Mouse (Mus musculus): ENCODE results near the gene Zbtb37. TPM values are rescaled to one million over a fixed set of nuclear protein-coding genes. Genes with fewer than 3 reads are reported as not detected.
"Not testable (repeated sequence)": the region's sequence is repeated elsewhere in the genome, so short reads cannot be mapped to it uniquely, and the experiment has no call there.

The Zbtb37 gene
- polyA plus RNA-seq, 1 experiment from 2014 or later = 7.8 TPM

DNA sequence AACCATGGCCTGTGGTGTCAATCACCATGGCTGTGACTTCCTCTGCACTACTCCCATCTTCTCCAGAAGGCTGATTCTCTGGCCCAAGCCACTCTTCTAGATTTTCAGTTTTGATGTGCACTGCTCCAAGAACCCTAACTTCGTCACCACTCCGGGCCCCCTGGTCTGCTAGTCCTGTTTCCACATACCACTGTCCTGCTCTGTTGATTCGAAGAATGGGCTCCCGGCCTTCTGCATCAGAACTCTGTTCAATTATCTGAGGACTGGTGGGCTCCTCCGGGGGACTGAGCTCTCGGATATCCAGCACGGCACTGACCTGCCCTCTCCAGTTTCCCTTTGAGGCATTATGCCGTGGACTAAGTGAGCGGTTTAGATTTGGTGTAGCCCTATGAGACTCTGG lies 2.8 kb downstream of the Zbtb37 start:
- Histone ChIP-seq H3K4me3 (no peak overlapping the region), H3K4me1 (replicated peaks) (peaks cover 6% of the 10 kb centered on the region), H3K27ac (ENCODE audit: poor library complexity, severe bottlenecking) (no peak overlapping the region), H3K9me3 (replicated peaks) (no peaks in the 10 kb centered on the region), H3K36me3 (peaks cover 48% of the 10 kb centered on the region), H3K27me3 (replicated peaks) (no peaks in the 10 kb centered on the region), H3K4me2 (no peak overlapping the region), H3K9ac (no peak overlapping the region)
- 91% methylated on average over 9 of the region's 9 CpGs for WGBS
- no peak for ATAC-seq (ENCODE audit: insufficient number of reproducible peaks, low FRiP score)

DNA sequence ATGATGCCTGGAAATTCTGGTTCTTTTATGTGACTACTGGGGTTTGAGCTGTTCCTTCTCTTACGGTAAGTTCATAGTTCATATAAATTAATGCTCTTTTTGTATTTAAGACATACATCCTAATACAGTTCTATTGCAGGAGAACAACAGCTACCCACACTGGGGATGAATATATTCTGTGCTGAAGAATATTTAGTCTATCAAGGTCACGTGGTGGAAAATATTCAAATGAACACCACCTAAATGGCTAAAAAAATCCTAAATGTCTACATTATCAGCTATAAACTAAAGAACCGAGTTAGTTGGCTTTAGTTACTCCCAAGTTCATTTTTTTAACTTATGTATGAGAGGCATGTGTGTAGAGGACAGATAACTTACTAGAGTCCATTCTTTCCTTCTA lies 4.6 kb downstream of the Zbtb37 start:
- Histone ChIP-seq H3K9me3 (replicated peaks) (no peaks in the 10 kb centered on the region), H3K4me1 (replicated peaks) (peaks cover 6% of the 10 kb centered on the region), H3K27ac (ENCODE audit: poor library complexity, severe bottlenecking) (no peak overlapping the region), H3K36me3 (peaks cover 43% of the 10 kb centered on the region), H3K9ac (no peak overlapping the region), H3K4me3 (no peak overlapping the region), H3K27me3 (replicated peaks) (no peaks in the 10 kb centered on the region), H3K4me2 (no peak overlapping the region)
- WGBS = 88% methylated on average over 3 of the region's 3 CpGs
- ATAC-seq (ENCODE audit: insufficient number of reproducible peaks, low FRiP score) = no peak

DNA sequence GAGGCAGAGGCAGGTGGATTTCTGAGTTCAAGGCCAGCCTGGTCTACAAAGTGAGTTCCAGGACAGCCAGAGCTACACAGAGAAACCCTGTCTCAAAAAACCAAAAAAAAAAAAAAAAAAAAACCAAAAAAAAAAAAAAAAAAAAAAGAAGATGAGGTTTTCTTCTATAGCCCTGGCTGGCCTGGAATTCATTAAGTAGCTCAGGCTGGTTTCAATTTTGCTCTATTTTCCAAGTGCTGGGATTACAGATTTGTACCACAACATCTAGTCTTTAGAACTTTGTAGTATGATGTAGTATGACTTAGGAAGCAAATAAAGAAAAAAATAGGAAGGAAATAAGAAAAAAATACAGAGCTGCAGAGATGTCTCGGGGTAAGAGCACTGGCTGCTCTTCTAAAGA lies 6.2 kb downstream of the Zbtb37 start:
- ATAC-seq (ENCODE audit: insufficient number of reproducible peaks, low FRiP score); H3K27ac ChIP-seq (ENCODE audit: poor library complexity, severe bottlenecking); H3K9ac ChIP-seq; H3K27me3 ChIP-seq (replicated peaks); H3K4me1 ChIP-seq (replicated peaks); H3K9me3 ChIP-seq (replicated peaks); H3K4me2 ChIP-seq; H3K4me3 ChIP-seq: not testable (repeated sequence)
- WGBS = 86% methylated on average over 1 of the region's 1 CpGs
- H3K36me3 ChIP-seq = peaks cover 43% of the 10 kb centered on the region

DNA sequence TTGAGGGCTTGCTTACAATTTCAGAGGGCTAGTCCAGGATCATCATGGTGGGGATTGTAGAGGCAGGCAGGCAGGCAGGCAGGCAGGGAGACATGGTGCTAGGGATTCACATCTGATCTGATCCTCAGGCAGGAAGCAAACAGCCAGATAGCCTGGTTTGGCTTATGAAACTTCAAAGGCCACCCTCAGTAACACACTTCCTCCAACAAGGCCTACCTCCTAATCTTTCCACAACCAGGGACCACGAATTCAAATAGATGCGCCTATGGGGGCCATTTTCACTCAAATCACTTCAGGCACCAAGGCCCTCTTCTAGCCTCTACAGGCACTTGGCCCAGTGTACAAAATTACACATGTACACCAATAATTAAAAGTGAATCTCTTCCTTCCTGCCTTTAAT lies 7.5 kb downstream of the Zbtb37 start:
- 0 out of 2 replicates have a peak, but pooled peaks cover 2% of the 10 kb centered on the region for H3K4me1 ChIP-seq (replicated peaks)
- H3K27me3 ChIP-seq (replicated peaks) = no peaks in the 10 kb centered on the region
- no peak overlapping the region for H3K4me3 ChIP-seq
- WGBS = 66% methylated on average over 2 of the region's 2 CpGs
- H3K27ac ChIP-seq (ENCODE audit: poor library complexity, severe bottlenecking) = no peak overlapping the region
- H3K4me2 ChIP-seq = no peak overlapping the region
- H3K36me3 ChIP-seq = peaks cover 39% of the 10 kb centered on the region
- no peak overlapping the region for H3K9ac ChIP-seq
- ATAC-seq (ENCODE audit: insufficient number of reproducible peaks, low FRiP score) = no peak
- H3K9me3 ChIP-seq (replicated peaks) = no peaks in the 10 kb centered on the region

DNA sequence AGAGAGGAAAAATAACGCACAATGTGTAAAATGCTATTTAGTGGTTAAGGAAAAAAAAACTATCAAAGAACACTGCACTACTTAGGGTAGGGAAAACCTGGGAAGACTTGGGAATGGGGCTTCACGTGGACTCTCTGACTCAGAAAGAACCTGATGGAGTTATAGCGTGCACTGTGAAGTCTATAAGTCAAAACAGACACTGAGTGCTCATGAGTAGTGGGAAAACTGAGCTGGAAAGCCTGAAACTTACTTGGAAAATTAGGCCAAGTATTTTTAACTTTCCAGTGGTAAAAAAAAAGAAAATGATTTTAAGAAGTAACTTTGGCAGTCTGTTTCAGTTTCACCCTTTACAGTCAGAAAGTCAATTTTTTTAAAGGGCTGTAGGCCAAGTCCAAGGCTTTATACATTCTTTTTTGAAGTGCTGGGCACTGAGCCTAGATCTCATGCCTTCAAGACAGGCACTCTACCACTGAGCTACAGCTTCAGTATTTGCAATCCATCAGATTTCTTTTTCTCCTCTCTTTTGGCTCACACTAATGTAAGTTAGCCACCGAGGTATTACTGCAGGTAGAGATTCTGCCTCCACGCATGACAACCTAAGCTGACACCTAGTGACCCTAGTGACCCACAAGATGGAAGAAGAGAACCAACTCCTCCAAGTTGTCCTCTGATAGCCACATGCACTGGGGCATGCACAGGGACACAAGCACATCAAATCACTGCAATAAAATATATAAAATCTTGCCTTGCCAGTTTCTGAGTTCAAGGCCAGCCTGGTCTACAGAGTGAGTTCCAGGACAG lies 9.0 kb downstream of the Zbtb37 start:
- H3K4me2 ChIP-seq = no peak overlapping the region
- H3K9me3 ChIP-seq (replicated peaks) = no peaks in the 10 kb centered on the region
- H3K4me3 ChIP-seq = no peak overlapping the region
- H3K4me1 ChIP-seq (replicated peaks) = 0 out of 2 replicates have a peak, but pooled peaks cover 2% of the 10 kb centered on the region
- no peaks in the 10 kb centered on the region for H3K27me3 ChIP-seq (replicated peaks)
- whole genome bisulfite sequencing = 83% methylated on average over 5 of the region's 5 CpGs
- peaks cover 26% of the 10 kb centered on the region for H3K36me3 ChIP-seq
- ATAC-seq (ENCODE audit: insufficient number of reproducible peaks, low FRiP score) = no peak
- H3K27ac ChIP-seq (ENCODE audit: poor library complexity, severe bottlenecking) = no peak overlapping the region
- H3K9ac ChIP-seq = no peak overlapping the region

DNA sequence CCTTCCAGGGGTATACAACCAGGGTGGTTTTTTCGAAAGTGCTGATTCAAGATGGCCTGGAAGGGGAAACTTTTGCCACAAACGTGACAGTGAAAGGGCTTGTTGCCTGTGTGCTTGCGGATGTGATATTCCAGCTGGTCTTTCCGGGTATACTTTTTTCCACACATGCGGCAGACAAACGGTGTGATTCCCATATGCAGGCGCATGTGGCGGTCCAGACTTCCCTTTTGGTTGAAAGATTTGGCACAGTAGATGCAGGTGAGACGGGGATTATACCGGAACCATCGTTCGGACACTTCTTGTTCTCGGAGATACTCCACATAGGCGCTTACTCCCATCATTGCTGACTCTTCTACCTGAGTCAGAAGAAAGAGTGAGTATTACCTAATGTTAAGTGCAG lies 14.6 kb downstream of the Zbtb37 start:
- WGBS = 90% methylated on average over 14 of the region's 14 CpGs
- ATAC-seq (ENCODE audit: insufficient number of reproducible peaks, low FRiP score) = no peak
- Histone ChIP-seq H3K9me3 (replicated peaks) (no peaks in the 10 kb centered on the region), H3K4me3 (no peak overlapping the region), H3K9ac (no peak overlapping the region), H3K4me1 (replicated peaks) (0 out of 2 replicates have a peak, but pooled peaks cover 7% of the 10 kb centered on the region), H3K27me3 (replicated peaks) (no peaks in the 10 kb centered on the region), H3K27ac (ENCODE audit: poor library complexity, severe bottlenecking) (no peak overlapping the region), H3K4me2 (no peak overlapping the region), H3K36me3 (peaks cover 33% of the 10 kb centered on the region)

DNA sequence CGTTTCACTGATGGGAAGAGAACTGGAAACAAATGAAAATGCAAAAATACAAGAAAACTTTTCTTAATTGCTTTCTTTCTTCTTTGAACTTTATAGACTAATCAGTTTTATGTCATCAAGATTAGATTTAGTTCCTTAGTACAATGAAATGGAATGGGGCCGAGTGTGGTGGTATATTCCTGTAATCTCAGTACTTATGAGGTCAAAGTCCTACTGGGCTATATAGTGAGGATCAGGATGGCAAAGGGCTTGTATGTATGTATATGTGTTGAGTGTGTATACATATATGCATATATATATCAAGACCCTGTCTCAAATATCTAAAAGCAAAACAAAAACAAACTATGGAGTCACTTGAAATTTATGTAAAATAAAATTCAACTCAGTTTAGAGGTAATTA lies 18.3 kb downstream of the Zbtb37 start:
- no peak overlapping the region for H3K9ac ChIP-seq
- 0 out of 2 replicates have a peak, but pooled peaks cover 4% of the 10 kb centered on the region for H3K4me1 ChIP-seq (replicated peaks)
- no peak for ATAC-seq (ENCODE audit: insufficient number of reproducible peaks, low FRiP score)
- 80% methylated on average over 2 of the region's 2 CpGs for WGBS
- H3K4me2 ChIP-seq = no peak overlapping the region
- no peaks in the 10 kb centered on the region for H3K27me3 ChIP-seq (replicated peaks)
- no peaks in the 10 kb centered on the region for H3K9me3 ChIP-seq (replicated peaks)
- no peak overlapping the region for H3K4me3 ChIP-seq
- H3K36me3 ChIP-seq = peaks cover 50% of the 10 kb centered on the region
- H3K27ac ChIP-seq (ENCODE audit: poor library complexity, severe bottlenecking) = no peak overlapping the region

DNA sequence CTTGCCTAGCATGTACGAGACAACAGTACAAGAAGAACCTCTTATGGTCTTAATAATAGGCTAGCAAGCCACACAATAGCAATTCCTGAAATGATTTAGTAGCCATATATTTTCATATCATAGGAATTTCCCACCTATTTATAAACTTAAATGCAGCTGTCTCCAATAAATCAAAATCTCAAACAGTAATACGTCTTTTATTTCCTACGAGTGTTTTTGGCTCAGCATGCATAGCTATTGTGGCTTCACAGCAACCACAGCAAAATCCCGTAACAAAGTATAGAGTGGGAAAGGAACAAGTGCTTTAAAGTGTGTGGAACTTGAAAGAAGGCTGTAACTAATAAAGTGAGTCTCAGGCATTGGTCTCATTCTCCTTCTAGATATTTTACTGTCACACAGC lies 24.2 kb downstream of the Zbtb37 start:
- ATAC-seq (ENCODE audit: insufficient number of reproducible peaks, low FRiP score) = no peak
- H3K4me2 ChIP-seq = no peak overlapping the region
- H3K9ac ChIP-seq = no peak overlapping the region
- H3K4me1 ChIP-seq (replicated peaks) = 0 out of 2 replicates have a peak, but pooled peaks cover 2% of the 10 kb centered on the region
- no peak overlapping the region for H3K27ac ChIP-seq (ENCODE audit: poor library complexity, severe bottlenecking)
- WGBS = 91% methylated on average over 4 of the region's 4 CpGs
- H3K9me3 ChIP-seq (replicated peaks) = no peaks in the 10 kb centered on the region
- H3K27me3 ChIP-seq (replicated peaks) = no peaks in the 10 kb centered on the region
- peaks cover 36% of the 10 kb centered on the region for H3K36me3 ChIP-seq
- H3K4me3 ChIP-seq = no peak overlapping the region

DNA sequence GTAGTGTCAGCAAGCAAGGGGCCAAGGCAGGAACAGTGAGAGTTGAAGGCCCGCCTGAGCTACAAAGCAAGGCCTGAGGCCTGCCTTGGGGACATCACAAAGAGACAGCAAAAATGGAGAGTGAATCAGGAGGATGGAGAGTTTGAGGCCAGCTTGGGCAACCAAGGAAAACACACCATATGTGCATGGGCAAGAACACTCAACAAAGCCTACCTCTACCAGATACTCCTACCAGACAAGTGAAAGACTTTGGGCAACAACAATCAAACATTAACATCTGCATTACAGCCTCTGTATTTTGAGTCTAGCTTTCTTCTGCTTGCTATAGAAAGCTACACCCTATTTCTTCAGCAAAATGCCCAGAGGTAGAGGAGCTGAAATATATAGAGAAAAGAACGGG lies 26.6 kb downstream of the Zbtb37 start:
- Histone ChIP-seq H3K27me3 (replicated peaks) (no peaks in the 10 kb centered on the region), H3K4me3 (no peak overlapping the region), H3K9me3 (replicated peaks) (no peaks in the 10 kb centered on the region), H3K9ac (no peak overlapping the region), H3K4me1 (replicated peaks) (no peaks in the 10 kb centered on the region), H3K36me3 (peaks cover 44% of the 10 kb centered on the region), H3K27ac (ENCODE audit: poor library complexity, severe bottlenecking) (no peak overlapping the region), H3K4me2 (no peak overlapping the region)
- WGBS = 95% methylated on average over 2 of the region's 2 CpGs
- no peak for ATAC-seq (ENCODE audit: insufficient number of reproducible peaks, low FRiP score)

DNA sequence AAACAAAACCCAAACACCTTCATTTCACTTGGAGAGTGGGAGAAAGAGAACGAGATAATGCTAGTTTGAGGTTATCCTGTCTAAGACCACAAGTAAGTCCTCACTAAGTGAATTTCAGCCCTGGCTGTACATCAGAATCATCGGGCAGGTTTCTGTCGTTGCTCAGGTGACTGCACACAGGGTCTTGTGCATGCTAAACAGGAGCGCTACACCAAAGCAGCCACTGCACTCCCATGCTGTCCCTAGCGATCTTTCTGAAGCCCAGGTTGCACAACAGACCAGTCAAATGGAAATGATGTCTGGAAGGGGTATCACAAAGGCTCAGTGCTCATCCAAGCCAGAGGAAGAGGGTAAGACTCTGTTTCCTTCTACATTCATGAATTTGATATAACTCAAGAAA lies 28.2 kb downstream of the Zbtb37 start:
- H3K9me3 ChIP-seq (replicated peaks) = no peaks in the 10 kb centered on the region
- peaks cover 38% of the 10 kb centered on the region for H3K36me3 ChIP-seq
- no peak overlapping the region for H3K4me3 ChIP-seq
- H3K9ac ChIP-seq = no peak overlapping the region
- no peaks in the 10 kb centered on the region for H3K4me1 ChIP-seq (replicated peaks)
- 81% methylated on average over 5 of the region's 5 CpGs for WGBS
- no peak for ATAC-seq (ENCODE audit: insufficient number of reproducible peaks, low FRiP score)
- no peak overlapping the region for H3K27ac ChIP-seq (ENCODE audit: poor library complexity, severe bottlenecking)
- no peaks in the 10 kb centered on the region for H3K27me3 ChIP-seq (replicated peaks)
- H3K4me2 ChIP-seq = no peak overlapping the region

DNA sequence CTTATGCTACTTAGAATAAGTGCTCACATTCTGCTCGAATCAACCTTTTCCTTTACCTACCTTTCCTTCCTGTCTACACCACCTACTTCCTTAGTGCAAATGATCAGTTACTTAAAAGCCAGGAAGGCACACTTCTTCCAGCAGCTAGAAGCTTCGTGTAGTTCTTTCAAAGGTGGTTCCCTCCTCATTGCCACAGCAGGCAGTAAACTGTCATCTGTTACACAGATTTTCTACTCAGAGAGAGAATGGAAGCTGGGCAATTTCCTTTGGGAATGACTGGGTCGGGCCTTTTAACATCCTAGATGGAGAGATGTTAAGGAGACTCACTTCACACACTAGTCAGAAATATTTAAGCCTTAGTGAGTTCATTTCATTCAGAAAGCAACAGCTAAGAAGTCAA lies 29.1 kb downstream of the Zbtb37 start:
- no peak for ATAC-seq (ENCODE audit: insufficient number of reproducible peaks, low FRiP score)
- H3K4me1 ChIP-seq (replicated peaks) = no peaks in the 10 kb centered on the region
- H3K9me3 ChIP-seq (replicated peaks) = no peaks in the 10 kb centered on the region
- H3K4me2 ChIP-seq = no peak overlapping the region
- H3K27me3 ChIP-seq (replicated peaks) = no peaks in the 10 kb centered on the region
- H3K9ac ChIP-seq = no peak overlapping the region
- no peak overlapping the region for H3K4me3 ChIP-seq
- peaks cover 36% of the 10 kb centered on the region for H3K36me3 ChIP-seq
- no peak overlapping the region for H3K27ac ChIP-seq (ENCODE audit: poor library complexity, severe bottlenecking)
- WGBS = 64% methylated on average over 3 of the region's 3 CpGs

DNA sequence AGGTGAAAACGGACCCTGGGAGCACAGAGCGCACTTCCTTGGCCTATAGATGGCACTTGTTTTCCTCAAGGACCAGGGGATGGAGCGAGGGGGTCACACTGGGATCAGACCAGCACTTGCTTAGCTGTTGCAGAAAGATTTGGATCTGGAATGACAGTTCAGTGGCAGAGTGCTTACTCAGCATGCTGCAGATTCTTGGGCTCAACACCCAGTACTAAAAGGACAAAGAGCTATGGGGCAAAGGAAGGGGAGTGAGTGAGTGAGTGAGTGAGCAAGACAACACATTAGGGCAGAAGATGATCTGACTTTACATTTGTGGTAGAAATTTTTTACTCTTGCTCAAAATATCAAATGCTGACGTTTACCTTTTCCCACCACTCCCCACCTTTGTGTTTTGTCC lies 29.7 kb downstream of the Zbtb37 start:
- H3K4me1 ChIP-seq (replicated peaks) = no peaks in the 10 kb centered on the region
- H3K27me3 ChIP-seq (replicated peaks) = no peaks in the 10 kb centered on the region
- 75% methylated on average over 4 of the region's 4 CpGs for WGBS
- no peak overlapping the region for H3K27ac ChIP-seq (ENCODE audit: poor library complexity, severe bottlenecking)
- H3K4me3 ChIP-seq = no peak overlapping the region
- H3K36me3 ChIP-seq = peaks cover 39% of the 10 kb centered on the region
- no peaks in the 10 kb centered on the region for H3K9me3 ChIP-seq (replicated peaks)
- ATAC-seq (ENCODE audit: insufficient number of reproducible peaks, low FRiP score) = no peak
- no peak overlapping the region for H3K9ac ChIP-seq
- H3K4me2 ChIP-seq = no peak overlapping the region

Measured in heart, embryonic 12.5 days (tissue).